Mouse (Mus musculus): ENCODE data around the gene Hmg20b.

- TF ChIP-seq CTCF (IDR thresholded peaks at IDR 0.05; ENCODE audit: insufficient read depth, low read length) (no peak), POLR2A (IDR thresholded peaks at IDR 0.05; ENCODE audit: borderline replicate concordance, extremely low read depth, low read depth, low read length) (no peak)
Measured at GRCm38 (mm10) chr10:81354738-81355477, 4.6 kb upstream of the Hmg20b start.

Data from lung, adult 2 months (tissue).